Mouse (Mus musculus) heart, embryonic 16.5 days (tissue): Measurements from ENCODE around the gene Cxcl3. TPM values are rescaled to one million over a fixed set of nuclear protein-coding genes. Genes with fewer than 3 reads are reported as not detected.
A peak's percentile ranks its signal among the peaks of the same experiment; 100 is the strongest.

Experiments used
- ATAC-seq: fragments of 200-750 bp; cut with Nextera tagmentation; replicated peaks from 2 replicates; pipeline ENCODE4 v1.8.0; 2017; ENCODE audit warnings: moderate number of reproducible peaks; ENCODE audit not compliant: insufficient read depth, low FRiP score; ENCODE audit errors: extremely low read depth
- H3K27ac ChIP-seq: fragments of 300-500 bp; sonication (generic); 2 replicates; pipeline ENCODE4 v1.5.1; 2014; ENCODE audit warnings: mild to moderate bottlenecking, low read length, control low read depth, moderate library complexity
- H3K27me3 ChIP-seq: fragments of 300-500 bp; sonication (generic); 2 replicates; pipeline ENCODE4 v1.6.1; 2014; ENCODE audit warnings: low read length, mixed read lengths; ENCODE audit not compliant: control insufficient read depth, insufficient read depth
- H3K36me3 ChIP-seq: fragments of 300-500 bp; sonication (generic); 2 replicates; pipeline ENCODE4 v1.6.1; 2014; ENCODE audit not compliant: control insufficient read depth, insufficient read depth
- H3K4me1 ChIP-seq: fragments of 300-500 bp; sonication (generic); 2 replicates; pipeline ENCODE4 v1.6.1; 2014; ENCODE audit warnings: low read length, mixed read lengths; ENCODE audit not compliant: control insufficient read depth, insufficient read depth
- H3K4me2 ChIP-seq: fragments of 300-500 bp; sonication (generic); 2 replicates; pipeline ENCODE4 v1.6.1; 2014; ENCODE audit warnings: low read depth, mild to moderate bottlenecking, control low read depth, low read length
- H3K4me3 ChIP-seq: fragments of 300-500 bp; sonication (generic); 2 replicates; pipeline ENCODE4 v1.5.1; 2014; ENCODE audit warnings: mild to moderate bottlenecking, control low read depth, low read length
- H3K9ac ChIP-seq: fragments of 300-500 bp; sonication (generic); 2 replicates; pipeline ENCODE4 v1.6.1; 2014; ENCODE audit warnings: low read length, control low read depth
- H3K9me3 ChIP-seq: fragments of 300-500 bp; sonication (generic); replicated peaks from 2 replicates; pipeline ENCODE4 v1.6.1; 2016; ENCODE audit warnings: low read length; ENCODE audit not compliant: control insufficient read depth
- WGBS: fragments of 180-500 bp; shearing (Covaris S2); extraction: QIAGEN DNeasy Blood & Tissue Kit; methylation state at CpG from one replicate; pipeline ENCODE4 v1.1.7; 2014; 5-methylcytosine and 5-hydroxymethylcytosine counted together
- polyA plus RNA-seq: library from polyadenylated mRNA; unstranded; fragments of >200 nt; fragmentation: Nextera tagmentation; extraction: Ambion mirVana; gene quantifications from 2 replicates; pipeline ENCODE4 v1.2.1, GENCODE M21; 2015

Gene Cxcl3
- polyA plus RNA-seq: 0.24 TPM in 1 of 2 replicates, not detected in the other

DNA sequence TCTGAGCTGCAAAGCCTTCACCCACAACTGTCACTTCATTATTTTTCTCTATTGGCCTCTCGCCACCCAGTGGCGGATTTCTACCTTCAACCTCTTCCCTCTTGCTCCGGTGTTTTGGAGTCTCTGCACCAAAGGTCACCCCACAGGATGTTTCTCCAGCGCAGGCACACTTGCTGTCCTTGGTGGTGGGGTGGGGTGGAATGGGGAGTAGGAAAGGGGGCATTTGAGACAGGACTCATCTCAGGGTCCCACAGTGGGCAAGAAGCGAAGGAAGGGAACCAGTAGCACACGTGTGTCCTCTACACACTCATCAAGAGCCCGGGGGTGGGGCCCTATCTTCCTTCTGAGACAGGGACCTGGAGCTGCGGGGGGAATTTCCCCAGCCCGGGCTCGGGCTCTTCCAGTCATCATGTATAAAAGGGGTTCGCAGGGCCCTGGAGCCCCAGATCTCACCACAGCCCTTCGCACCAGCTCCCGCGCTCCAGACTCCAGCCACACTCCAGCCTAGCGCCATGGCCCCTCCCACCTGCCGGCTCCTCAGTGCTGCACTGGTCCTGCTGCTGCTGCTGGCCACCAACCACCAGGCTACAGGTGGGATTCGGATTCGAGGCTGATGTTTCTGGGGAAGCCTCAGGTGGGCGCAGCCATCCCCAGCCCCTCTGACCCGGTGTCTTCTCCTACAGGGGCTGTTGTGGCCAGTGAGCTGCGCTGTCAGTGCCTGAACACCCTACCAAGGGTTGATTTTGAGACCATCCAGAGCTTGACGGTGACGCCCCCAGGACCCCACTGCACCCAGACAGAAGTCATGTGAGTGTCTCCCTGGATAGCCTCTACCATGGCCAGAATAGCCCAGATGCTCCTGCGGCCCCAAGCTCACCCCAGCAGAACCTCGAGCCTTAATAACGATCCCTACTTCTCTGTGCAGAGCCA is at the start of gene Cxcl3:
Gene Cxcl3, plus strand, starts transcription at position 445 of the 930 bp plus-strand sequence.
- WGBS: 16% methylated on average over 25 of the region's 26 CpGs
- ATAC-seq: no peak
- no peaks in the 10 kb centered on the region; the same call in 1 of the 2 replicates for H3K9me3 ChIP-seq
- no peak within 1 kb of the TSS for H3K27ac ChIP-seq
- H3K9ac ChIP-seq: peak within 1 kb of the TSS; percentile 38; the same call in 1 of the 2 replicates
- peak within 1 kb of the TSS; percentile 50 for H3K4me3 ChIP-seq
- H3K4me1 ChIP-seq: peaks cover 3% of the 10 kb centered on the region; the same call in 1 of the 2 replicates
- H3K36me3 ChIP-seq: no peaks in the 10 kb centered on the region
- peak within 1 kb of the TSS; percentile 85 for H3K4me2 ChIP-seq
- H3K27me3 ChIP-seq: no peaks in the 10 kb centered on the region

DNA sequence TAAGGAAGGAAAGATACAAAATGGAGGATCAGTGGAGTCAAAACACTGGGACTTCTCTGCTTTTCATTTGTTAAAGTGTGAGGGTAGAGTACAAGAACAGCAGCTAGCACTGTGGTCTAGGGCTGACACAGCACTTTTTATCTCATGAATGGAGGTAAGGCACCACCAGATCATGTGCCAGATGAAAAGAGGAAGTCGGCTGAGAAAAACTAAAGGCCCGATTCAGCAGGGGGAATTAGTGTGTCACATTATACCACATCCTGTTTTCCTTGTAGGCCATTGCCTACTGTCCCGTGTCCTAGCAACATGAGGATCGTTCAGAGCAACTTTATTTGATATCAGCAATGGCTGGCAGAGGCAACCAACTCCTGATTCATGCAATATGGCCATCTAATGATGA is 43.9 kb upstream of the Cxcl3 start:
- no peaks in the 10 kb centered on the region for H3K27me3 ChIP-seq
- H3K36me3 ChIP-seq: no peaks in the 10 kb centered on the region
- no peaks in the 10 kb centered on the region for H3K9me3 ChIP-seq
- no peak for ATAC-seq
- H3K4me2 ChIP-seq: no peak overlapping the region
- no peak overlapping the region for H3K4me3 ChIP-seq
- H3K27ac ChIP-seq: no peak overlapping the region
- 62% methylated on average over 4 of the region's 4 CpGs for WGBS
- H3K9ac ChIP-seq: no peak overlapping the region
- H3K4me1 ChIP-seq: no peaks in the 10 kb centered on the region

DNA sequence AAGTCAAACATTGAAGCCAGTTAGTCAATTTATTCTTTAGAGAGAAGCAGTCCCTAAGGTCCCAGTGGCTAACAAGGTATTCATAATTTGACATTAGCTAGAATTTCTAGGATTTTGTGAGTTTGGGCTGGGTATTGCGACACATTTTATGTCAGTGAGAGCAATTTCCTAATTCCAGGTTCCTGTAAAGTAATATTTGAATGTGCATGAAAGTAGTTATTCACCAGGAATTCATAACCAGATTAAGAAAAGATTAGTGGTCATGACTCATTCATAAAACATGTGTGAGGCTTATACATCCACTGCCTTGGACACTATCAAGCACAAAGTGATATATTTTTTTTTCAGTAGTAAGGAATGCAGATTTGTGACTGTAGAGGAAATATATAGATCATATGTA is 32.0 kb upstream of the Cxcl3 start:
- Histone ChIP-seq H3K4me1 (peaks cover 3% of the 10 kb centered on the region; the same call in 1 of the 2 replicates), H3K36me3 (no peaks in the 10 kb centered on the region), H3K27ac (no peak overlapping the region), H3K4me3 (no peak overlapping the region), H3K9me3 (no peaks in the 10 kb centered on the region), H3K4me2 (no peak overlapping the region), H3K9ac (no peak overlapping the region), H3K27me3 (peaks cover 3% of the 10 kb centered on the region; the same call in 1 of the 2 replicates)
- WGBS: 78% methylated on average over 1 of the region's 1 CpGs
- ATAC-seq: no peak

DNA sequence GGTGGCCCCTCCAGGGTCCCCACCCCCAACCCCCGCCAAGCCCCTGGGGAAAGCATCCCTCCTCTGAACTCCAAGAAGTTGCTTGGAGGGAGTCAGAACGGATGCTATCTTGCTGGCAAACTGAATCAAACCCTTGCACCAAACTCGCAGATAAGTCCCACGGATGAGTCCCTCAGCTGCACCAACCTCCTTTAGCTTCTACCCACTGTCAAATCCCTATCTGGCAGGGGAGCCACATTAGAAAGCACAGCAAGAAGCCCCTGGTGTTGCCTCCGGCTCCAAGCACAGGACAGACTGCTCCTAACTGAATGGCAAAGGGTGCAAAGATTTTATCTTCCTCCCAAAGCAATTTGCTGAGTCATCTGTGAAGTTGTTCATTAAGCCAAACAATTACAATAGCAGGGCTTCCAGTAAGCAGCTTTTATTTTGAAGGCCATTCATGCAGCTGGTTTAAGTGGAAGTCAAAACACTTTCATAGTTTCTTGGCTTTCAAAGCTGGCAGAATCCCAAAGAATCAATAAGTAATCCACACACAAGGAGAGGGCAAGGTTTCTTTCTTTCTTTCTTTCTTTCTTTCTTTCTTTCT is 27.8 kb upstream of the Cxcl3 start:
- ATAC-seq: no peak
- WGBS: 38% methylated on average over 5 of the region's 5 CpGs
- peaks cover 8% of the 10 kb centered on the region for H3K27me3 ChIP-seq
- H3K4me2 ChIP-seq: no peak overlapping the region
- H3K4me3 ChIP-seq: no peak overlapping the region
- H3K9me3 ChIP-seq: no peaks in the 10 kb centered on the region
- no peak overlapping the region for H3K9ac ChIP-seq
- no peaks in the 10 kb centered on the region for H3K36me3 ChIP-seq
- peaks cover 5% of the 10 kb centered on the region; the same call in 1 of the 2 replicates for H3K4me1 ChIP-seq
- H3K27ac ChIP-seq: no peak overlapping the region

DNA sequence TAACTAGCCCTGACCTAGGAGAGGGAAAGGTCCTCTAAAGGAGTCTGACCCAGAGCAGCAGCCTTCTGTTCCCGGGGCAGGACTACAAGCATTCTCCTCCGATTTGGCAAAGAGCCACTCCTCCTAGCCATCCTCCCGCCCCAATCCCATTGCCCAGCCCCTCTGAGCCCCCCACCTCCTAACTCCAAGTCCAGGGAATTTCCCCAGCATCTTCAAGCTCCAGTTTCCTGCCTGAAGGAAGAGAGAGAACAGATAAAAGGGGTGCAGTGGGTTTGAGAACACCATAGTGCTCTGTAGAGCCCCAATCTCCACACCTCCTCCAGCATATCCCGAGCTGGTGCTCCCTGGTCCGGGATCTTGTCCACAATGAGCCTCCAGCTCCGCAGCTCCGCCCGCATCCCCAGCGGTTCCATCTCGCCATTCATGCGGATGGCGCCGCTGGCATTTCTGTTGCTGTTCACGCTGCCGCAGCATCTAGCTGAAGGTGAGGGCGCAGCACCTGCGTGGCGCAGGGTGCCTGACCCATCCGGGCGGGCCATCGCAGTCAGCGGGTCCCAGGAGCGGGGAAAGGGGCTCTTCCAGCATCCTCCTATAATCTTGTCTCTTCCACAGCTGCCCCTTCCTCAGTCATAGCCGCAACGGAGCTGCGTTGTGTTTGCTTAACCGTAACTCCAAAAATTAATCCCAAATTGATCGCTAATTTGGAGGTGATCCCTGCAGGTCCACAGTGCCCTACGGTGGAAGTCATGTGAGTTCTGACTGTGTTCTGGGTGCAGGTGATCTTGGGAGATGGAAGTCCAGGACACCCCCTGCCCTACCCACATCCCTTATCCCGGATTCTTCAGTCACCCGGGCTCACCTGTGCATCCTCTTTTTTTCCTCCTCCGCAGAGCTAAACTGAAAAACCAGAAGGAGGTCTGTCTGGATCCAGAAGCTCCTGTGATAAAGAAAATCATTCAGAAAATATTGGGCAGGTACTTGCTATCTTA is 26.5 kb upstream of the Cxcl3 start, which contains the start of gene Cxcl5:
Gene Cxcl5, plus strand, starts transcription at position 284 of the 989 bp plus-strand sequence.
- peaks cover 5% of the 10 kb centered on the region; the same call in 1 of the 2 replicates for H3K4me1 ChIP-seq
- no peaks in the 10 kb centered on the region for H3K36me3 ChIP-seq
- H3K4me2 ChIP-seq: peak within 1 kb of the TSS; percentile 44
- WGBS: 6% methylated on average over 32 of the region's 32 CpGs
- H3K4me3 ChIP-seq: peak within 1 kb of the TSS; percentile 13
- no peaks in the 10 kb centered on the region for H3K9me3 ChIP-seq
- no peak; the same call in 1 of the 2 replicates for ATAC-seq
- no peak within 1 kb of the TSS for H3K27ac ChIP-seq
- peaks cover 8% of the 10 kb centered on the region for H3K27me3 ChIP-seq
- no peak within 1 kb of the TSS for H3K9ac ChIP-seq

DNA sequence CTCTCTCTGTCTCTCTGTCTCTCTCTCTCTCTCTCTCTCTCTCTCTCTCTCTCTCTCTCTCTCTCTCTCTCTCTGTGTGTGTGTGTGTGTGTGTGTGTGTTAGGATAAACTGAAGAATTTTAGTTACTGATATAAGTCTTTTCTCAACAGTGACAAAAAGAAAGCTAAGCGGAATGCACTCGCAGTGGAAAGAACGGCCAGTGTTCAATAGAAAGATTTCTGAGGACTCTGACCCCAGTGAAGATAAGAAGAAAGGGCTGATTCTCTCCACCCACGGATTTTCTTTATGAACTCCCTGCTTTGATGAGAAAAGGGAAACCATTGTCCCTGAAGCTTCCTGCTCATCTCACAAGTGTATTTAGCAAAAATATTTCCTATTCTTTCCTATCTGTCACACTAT is 25.6 kb upstream of the Cxcl3 start:
- peaks cover 8% of the 10 kb centered on the region for H3K27me3 ChIP-seq
- H3K4me2 ChIP-seq: no peak overlapping the region
- H3K36me3 ChIP-seq: no peaks in the 10 kb centered on the region
- H3K9me3 ChIP-seq: no peaks in the 10 kb centered on the region
- no peak overlapping the region for H3K4me3 ChIP-seq
- H3K27ac ChIP-seq: no peak overlapping the region
- no peak for ATAC-seq
- WGBS: 37% methylated on average over 4 of the region's 4 CpGs
- H3K4me1 ChIP-seq: peaks cover 5% of the 10 kb centered on the region; the same call in 1 of the 2 replicates
- H3K9ac ChIP-seq: no peak overlapping the region

DNA sequence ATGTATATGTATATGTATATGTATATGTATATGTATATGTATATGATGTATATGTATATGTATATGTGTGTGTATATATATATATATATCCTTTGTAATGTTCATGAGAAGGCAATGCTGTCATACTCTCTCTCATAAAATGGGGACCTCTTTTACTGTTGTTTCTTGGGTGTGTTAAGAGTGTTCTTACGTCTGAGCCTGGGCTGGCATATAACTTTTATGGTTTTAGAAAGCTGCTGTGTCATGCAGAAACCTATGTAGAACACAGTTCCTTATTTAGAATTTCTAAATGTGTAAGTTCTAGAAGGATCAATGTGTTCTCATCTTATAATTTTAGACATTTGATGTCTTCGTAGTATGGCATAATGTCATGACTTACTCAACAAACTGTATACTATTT is 25.1 kb upstream of the Cxcl3 start:
- H3K27ac ChIP-seq: no peak overlapping the region

DNA sequence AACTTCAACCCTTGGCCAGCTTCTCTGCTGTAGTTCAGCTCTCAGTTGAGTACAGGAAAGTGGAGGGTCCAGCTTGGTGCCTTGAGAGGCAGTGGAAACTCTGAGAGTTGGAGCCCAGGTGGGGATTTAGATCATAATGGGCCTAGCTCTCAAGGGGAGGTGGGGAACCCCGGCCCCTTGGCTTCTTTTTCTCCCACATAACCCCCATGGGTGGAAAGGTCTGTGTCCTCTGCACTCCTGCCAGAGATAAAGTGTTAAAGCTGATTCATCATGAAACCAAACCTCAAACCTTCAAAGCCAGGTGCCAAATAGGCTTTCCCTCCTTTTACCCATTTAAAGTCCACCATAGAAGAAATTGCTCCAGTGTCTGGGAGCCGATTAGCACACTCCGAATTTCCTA is 24.1 kb upstream of the Cxcl3 start:
- Histone ChIP-seq H3K27ac (no peak overlapping the region), H3K4me3 (no peak overlapping the region), H3K36me3 (no peaks in the 10 kb centered on the region), H3K4me2 (no peak overlapping the region), H3K9ac (no peak overlapping the region), H3K27me3 (peaks cover 8% of the 10 kb centered on the region), H3K4me1 (peaks cover 5% of the 10 kb centered on the region; the same call in 1 of the 2 replicates), H3K9me3 (no peaks in the 10 kb centered on the region)
- ATAC-seq: no peak
- WGBS: 92% methylated on average over 3 of the region's 3 CpGs

More for the DNA sequence above, 25.1 kb upstream of the Cxcl3 start:
- Histone ChIP-seq H3K27me3 (peaks cover 8% of the 10 kb centered on the region), H3K4me1 (peaks cover 5% of the 10 kb centered on the region; the same call in 1 of the 2 replicates), H3K9ac (no peak overlapping the region), H3K9me3 (no peaks in the 10 kb centered on the region), H3K36me3 (no peaks in the 10 kb centered on the region), H3K4me3 (no peak overlapping the region), H3K4me2 (no peak overlapping the region)
- 83% methylated on average over 2 of the region's 2 CpGs for WGBS
- no peak for ATAC-seq
